Mouse (Mus musculus): Measurements from ENCODE around the gene Rnf220. TPM values are rescaled to one million over a fixed set of nuclear protein-coding genes. Genes with fewer than 3 reads are reported as not detected.

Rnf220 gene
- polyA plus RNA-seq, 1 experiment from 2014 or later = 76.1 TPM

DNA sequence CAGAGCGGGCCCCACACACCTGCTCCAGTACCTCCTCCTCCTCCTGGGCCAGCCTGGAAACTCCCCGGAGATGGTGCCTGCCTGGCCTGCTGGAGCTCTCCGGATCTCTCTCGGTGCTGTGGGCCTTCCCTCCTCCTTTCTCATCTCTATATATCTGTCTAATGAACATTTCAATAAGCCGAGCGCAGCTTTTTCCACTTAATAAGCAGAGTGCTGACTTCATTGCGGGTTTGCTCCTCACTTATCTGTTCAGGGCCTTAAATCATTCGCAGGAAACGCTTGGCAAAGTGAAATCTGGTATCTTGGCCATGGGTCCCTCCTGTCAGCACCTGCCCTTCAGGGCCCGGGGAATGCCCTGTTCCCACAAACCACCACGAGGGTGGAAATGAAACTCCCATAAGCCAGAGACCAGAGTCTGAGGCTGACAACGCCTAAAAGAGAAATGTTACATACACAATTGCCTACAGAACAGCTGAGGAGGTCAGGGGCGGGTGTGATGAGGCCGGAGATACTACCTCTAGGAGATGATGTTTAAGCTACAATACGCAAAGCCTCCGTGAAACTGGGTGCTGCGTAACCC, 137.0 kb downstream of the Rnf220 start:
- no peak for DNase-seq (ENCODE audit: low spot score)
- no peaks in the 10 kb centered on the region for H3K9me3 ChIP-seq
- no peak overlapping the region for H3K4me3 ChIP-seq
- 66% methylated on average over 17 of the region's 17 CpGs for WGBS
- no peak overlapping the region for H3K27ac ChIP-seq
- peaks cover 93% of the 10 kb centered on the region for H3K27me3 ChIP-seq (ENCODE audit: insufficient read depth, poor library complexity, severe bottlenecking)
- peaks cover 28% of the 10 kb centered on the region for H3K4me1 ChIP-seq
- no peaks in the 10 kb centered on the region for H3K36me3 ChIP-seq

DNA sequence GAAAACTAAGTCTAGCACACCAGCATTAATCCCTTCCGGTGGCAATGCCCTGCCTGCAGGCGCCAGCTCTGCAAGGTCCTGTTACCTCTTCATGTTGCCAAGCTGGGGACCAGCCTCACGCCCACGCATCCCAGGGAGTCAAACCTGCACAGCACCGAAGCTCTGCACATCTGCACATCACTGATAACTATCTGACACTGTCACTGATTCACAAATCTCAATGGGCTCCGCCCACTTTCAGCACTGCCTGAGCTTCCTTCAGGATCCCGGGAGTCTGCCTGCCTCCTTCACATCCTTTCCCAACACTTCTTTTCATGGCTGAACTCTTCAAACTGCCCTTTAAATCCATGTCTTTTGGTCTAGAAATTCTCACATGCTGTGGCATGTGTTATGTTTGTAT, 138.9 kb downstream of the Rnf220 start:
- WGBS = 56% methylated on average over 7 of the region's 7 CpGs
- no peak overlapping the region for H3K4me3 ChIP-seq
- no peak for DNase-seq (ENCODE audit: low spot score)
- peaks cover 82% of the 10 kb centered on the region for H3K27me3 ChIP-seq (ENCODE audit: insufficient read depth, poor library complexity, severe bottlenecking)
- no peaks in the 10 kb centered on the region for H3K36me3 ChIP-seq
- peaks cover 39% of the 10 kb centered on the region for H3K4me1 ChIP-seq
- no peaks in the 10 kb centered on the region for H3K9me3 ChIP-seq
- H3K27ac ChIP-seq = no peak overlapping the region

DNA sequence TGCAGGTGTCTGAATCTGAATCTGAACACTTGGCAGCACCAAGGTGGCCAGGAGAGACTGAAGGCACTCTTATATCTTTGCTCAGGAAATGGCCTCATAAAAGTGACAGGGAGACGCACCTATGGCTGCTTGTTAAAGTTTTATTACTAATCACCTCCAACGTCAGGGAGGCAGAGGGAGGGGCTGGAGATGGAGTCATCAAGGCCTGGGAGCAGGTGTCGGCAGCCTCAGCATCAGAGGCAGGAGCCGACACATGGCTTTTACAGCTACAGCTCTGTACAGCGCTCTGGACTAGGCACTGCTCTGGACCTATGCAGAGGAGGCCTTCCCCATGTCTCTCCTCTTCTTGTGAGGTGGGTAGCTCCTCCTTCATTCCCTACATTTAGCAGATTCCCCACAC, 139.7 kb downstream of the Rnf220 start:
- DNase-seq (ENCODE audit: low spot score) = no peak
- Histone ChIP-seq H3K27ac (no peak overlapping the region), H3K4me1 (peaks cover 45% of the 10 kb centered on the region), H3K4me3 (no peak overlapping the region), H3K9me3 (no peaks in the 10 kb centered on the region), H3K27me3 (ENCODE audit: insufficient read depth, poor library complexity, severe bottlenecking) (peaks cover 79% of the 10 kb centered on the region), H3K36me3 (no peaks in the 10 kb centered on the region)
- WGBS = 73% methylated on average over 5 of the region's 5 CpGs

DNA sequence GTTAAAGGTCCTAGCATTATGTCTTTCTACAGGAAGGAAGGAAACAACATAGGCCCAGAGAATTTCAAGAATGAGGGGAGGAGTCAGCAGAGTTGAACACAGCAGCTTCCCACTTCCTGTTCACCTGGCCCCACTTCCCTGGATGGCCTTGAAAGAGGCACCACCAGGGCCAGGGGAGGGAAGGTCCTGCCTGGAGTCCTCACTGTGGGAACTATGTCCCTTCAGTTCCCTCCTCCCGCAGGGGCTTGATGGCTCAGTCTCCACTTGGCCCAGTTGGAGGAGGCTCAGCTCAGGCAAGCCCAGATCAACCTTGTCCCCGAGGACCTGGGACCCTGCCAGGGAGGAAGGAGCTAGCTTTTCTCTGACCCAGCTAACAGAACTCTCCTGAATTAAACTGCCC, 140.6 kb downstream of the Rnf220 start:
- H3K4me1 ChIP-seq = peaks cover 40% of the 10 kb centered on the region
- WGBS = 59% methylated on average over 2 of the region's 2 CpGs
- no peaks in the 10 kb centered on the region for H3K9me3 ChIP-seq
- H3K27me3 ChIP-seq (ENCODE audit: insufficient read depth, poor library complexity, severe bottlenecking) = peaks cover 82% of the 10 kb centered on the region
- no peak overlapping the region; the same call in 1 of the 2 replicates for H3K27ac ChIP-seq
- H3K36me3 ChIP-seq = no peaks in the 10 kb centered on the region
- DNase-seq (ENCODE audit: low spot score) = no peak
- no peak overlapping the region for H3K4me3 ChIP-seq

DNA sequence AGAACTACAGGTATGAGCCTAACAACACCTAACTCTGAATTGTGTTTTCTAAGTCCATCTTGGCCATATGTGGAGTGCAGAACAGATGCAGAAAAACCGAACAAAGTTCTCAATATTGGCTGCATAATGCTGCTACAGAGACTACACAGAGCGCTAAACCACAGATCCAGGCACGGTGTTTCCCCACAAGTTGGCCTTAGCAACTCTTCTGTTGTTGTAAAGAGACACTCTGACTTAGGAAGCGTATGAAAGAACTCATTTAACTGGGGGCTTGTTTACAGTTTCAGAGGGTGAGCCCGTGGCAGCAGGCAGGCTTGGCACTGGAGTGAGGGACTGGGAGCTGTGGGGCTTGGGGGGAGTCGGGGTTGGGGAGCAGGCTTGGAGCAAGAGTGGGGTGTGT, 142.2 kb downstream of the Rnf220 start:
- Histone ChIP-seq H3K36me3 (no peaks in the 10 kb centered on the region), H3K27me3 (ENCODE audit: insufficient read depth, poor library complexity, severe bottlenecking) (peaks cover 71% of the 10 kb centered on the region), H3K4me1 (peaks cover 32% of the 10 kb centered on the region), H3K4me3 (no peak overlapping the region), H3K27ac (no peak overlapping the region), H3K9me3 (no peaks in the 10 kb centered on the region)
- DNase-seq (ENCODE audit: low spot score) = no peak
- WGBS = 76% methylated on average over 6 of the region's 6 CpGs

DNA sequence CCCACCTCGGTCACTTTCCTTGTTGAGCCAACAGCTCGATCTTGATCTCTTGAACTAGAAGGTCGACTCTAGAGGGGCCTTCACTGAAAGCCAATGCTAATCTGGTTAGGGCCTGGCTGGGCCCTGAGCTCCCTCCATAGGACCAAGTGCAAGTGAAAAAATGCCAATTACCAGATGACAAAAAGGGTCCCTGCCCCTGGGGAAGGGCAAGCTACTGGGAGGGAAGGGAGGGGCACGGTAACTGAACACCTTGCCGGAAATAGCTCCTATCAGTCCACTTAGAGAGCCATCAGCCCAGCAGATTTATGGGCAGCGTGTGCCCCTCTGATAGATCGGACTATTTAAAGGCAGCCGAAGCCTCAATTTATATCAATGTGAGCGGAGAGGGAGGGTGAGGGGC, 143.9 kb downstream of the Rnf220 start:
- Histone ChIP-seq H3K4me1 (peaks cover 33% of the 10 kb centered on the region), H3K36me3 (no peaks in the 10 kb centered on the region), H3K4me3 (no peak overlapping the region), H3K9me3 (no peaks in the 10 kb centered on the region), H3K27ac (no peak overlapping the region), H3K27me3 (ENCODE audit: insufficient read depth, poor library complexity, severe bottlenecking) (peaks cover 60% of the 10 kb centered on the region)
- WGBS = 39% methylated on average over 9 of the region's 9 CpGs
- DNase-seq (ENCODE audit: low spot score) = no peak

DNA sequence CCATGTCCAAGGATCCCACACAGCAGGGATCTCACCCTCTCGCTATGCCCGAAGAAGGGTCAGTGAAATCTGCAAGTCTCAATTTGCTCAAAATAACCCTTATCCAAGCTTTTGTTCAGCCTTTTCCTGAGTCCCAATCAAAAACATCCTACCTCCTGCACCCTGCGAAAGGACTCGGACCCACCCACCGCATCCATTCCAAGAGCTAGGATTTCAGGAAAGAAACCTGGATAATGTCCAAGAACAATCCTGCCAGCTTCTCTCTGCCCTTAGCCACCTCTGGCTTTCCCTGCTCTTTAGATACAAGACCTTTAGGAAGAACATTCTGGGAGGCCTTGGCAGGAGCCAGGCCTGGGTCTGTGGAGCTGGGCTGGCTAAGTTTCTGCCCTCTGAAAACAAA, 144.8 kb downstream of the Rnf220 start:
- WGBS = 74% methylated on average over 5 of the region's 5 CpGs
- Histone ChIP-seq H3K27me3 (ENCODE audit: insufficient read depth, poor library complexity, severe bottlenecking) (peaks cover 51% of the 10 kb centered on the region), H3K4me1 (peaks cover 33% of the 10 kb centered on the region), H3K27ac (no peak overlapping the region), H3K9me3 (no peaks in the 10 kb centered on the region), H3K4me3 (no peak overlapping the region), H3K36me3 (no peaks in the 10 kb centered on the region)
- no peak for DNase-seq (ENCODE audit: low spot score)

DNA sequence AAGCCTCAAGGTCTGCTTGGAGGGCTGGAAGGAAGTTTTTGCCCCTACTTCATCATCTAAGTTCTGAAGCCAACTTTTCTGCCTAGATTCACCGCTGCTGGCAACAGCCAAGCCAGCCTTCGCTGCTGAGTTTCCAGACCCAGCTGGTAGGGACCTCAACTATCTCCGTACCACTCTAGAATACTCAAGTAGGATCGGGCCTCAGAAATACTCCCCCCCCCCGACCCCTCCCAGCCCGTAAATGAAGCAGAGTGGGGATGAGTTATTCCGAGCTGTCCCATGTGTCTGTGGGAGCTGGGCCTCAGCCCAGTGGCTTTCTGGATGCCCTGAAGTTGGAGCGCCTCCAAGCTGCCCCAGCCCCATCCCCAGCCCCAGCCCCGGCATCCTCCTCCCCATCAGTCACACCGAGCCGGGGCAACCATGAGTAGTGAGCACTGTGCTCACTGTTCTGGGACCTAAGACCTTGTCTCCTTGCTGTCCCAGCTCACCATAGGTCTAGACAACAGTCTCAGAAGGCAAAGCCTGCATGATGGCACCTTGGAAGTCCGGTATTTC, 146.6 kb downstream of the Rnf220 start:
- DNase-seq (ENCODE audit: low spot score) = no peak
- Histone ChIP-seq H3K27me3 (ENCODE audit: insufficient read depth, poor library complexity, severe bottlenecking) (peaks cover 40% of the 10 kb centered on the region), H3K36me3 (no peaks in the 10 kb centered on the region), H3K27ac (no peak overlapping the region), H3K4me1 (peaks cover 26% of the 10 kb centered on the region), H3K4me3 (no peak overlapping the region), H3K9me3 (no peaks in the 10 kb centered on the region)
- WGBS = 75% methylated on average over 12 of the region's 12 CpGs

DNA sequence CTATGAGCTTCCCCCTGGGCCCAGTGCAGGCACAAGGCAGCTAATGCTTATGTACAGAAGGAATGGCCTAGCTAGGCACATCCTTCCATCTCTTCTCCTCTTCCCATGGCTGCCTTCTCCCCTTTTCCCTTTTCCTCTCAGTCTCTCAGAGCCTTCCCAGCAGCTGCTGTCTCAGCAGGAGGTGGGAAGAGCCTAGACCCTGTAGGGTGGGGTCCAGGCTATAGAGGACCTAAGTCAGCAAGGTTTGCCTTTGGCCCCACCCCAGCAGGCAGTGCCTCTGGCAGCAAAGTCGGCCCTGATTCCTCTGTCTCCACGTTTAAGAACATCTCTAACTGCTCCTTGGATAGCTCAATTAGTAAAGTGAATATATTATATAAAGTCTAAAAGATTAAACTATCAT, 147.5 kb downstream of the Rnf220 start:
- Histone ChIP-seq H3K36me3 (no peaks in the 10 kb centered on the region), H3K9me3 (no peaks in the 10 kb centered on the region), H3K4me3 (no peak overlapping the region), H3K27me3 (ENCODE audit: insufficient read depth, poor library complexity, severe bottlenecking) (peaks cover 39% of the 10 kb centered on the region), H3K4me1 (peaks cover 26% of the 10 kb centered on the region), H3K27ac (no peak overlapping the region)
- no peak for DNase-seq (ENCODE audit: low spot score)
- 32% methylated on average over 2 of the region's 2 CpGs for WGBS

DNA sequence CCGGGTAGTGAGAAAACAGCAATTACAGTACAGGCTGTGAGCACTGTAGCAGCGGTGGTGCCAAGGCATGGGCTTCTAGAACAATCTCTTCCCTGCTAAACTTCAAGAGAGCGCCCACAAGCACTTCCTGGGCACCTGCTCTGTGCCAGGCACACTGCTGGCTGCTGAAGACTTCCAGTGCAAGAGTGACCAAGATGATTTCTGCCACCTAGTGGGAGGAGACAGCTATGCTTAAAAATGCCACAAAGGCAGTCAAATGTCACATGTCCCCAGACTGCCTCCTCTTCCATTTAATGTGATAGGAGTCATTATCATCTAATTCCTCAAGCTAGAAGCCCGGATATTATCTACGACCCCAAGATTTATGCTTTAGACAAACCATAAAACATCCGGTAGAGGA, 150.8 kb downstream of the Rnf220 start:
- no peaks in the 10 kb centered on the region for H3K9me3 ChIP-seq
- no peak overlapping the region for H3K27ac ChIP-seq
- peaks cover 45% of the 10 kb centered on the region for H3K27me3 ChIP-seq (ENCODE audit: insufficient read depth, poor library complexity, severe bottlenecking)
- 60% methylated on average over 6 of the region's 6 CpGs for WGBS
- H3K36me3 ChIP-seq = no peaks in the 10 kb centered on the region
- no peak overlapping the region for H3K4me3 ChIP-seq
- no peak for DNase-seq (ENCODE audit: low spot score)
- H3K4me1 ChIP-seq = peaks cover 15% of the 10 kb centered on the region

DNA sequence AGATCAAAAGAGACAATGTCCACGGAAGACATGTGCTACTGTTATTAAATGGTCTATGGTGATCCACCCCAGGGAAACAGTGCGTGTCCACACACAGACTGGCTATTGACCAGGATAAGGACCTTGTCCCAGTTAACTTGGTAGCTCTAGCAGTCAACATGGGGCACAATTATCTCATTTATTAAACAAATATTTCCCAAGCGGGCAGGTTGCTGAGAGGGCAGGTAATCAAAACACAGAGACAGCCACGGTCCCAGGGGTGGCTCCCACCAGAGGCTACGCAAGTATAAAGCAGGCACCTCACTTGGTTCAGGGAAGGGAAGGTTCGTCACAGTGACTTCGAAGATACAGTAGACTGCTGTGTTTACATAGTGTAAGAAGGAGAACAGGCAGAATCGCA, 153.5 kb downstream of the Rnf220 start:
- no peaks in the 10 kb centered on the region for H3K9me3 ChIP-seq
- H3K36me3 ChIP-seq = no peaks in the 10 kb centered on the region
- 69% methylated on average over 8 of the region's 8 CpGs for WGBS
- H3K4me1 ChIP-seq = peaks cover 8% of the 10 kb centered on the region
- H3K27me3 ChIP-seq (ENCODE audit: insufficient read depth, poor library complexity, severe bottlenecking) = peaks cover 34% of the 10 kb centered on the region
- no peak overlapping the region for H3K4me3 ChIP-seq
- H3K27ac ChIP-seq = no peak overlapping the region
- no peak for DNase-seq (ENCODE audit: low spot score)

DNA sequence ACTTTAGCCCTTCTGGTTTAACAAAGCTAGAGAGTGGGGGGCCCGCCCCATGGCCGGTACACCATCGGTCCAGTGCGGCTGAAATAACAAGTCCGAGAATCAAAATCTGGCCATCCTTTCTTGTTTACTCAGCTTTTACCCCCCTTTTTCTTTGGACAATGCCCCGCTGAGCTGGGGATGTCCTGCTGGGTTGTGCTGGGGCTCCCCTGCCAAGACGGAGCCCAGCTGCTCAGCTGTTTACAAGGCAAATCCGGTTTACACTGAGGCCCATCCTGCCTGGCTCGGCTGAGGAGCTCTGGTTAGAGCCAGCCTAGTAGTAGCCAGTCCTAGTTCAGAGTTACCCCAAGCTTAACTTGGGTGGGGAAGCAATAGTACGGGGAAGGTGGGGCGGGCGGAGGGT, 154.1 kb downstream of the Rnf220 start:
- no peaks in the 10 kb centered on the region for H3K9me3 ChIP-seq
- H3K27me3 ChIP-seq (ENCODE audit: insufficient read depth, poor library complexity, severe bottlenecking) = peaks cover 34% of the 10 kb centered on the region
- H3K4me3 ChIP-seq = no peak overlapping the region
- no peak overlapping the region; the same call in 1 of the 2 replicates for H3K27ac ChIP-seq
- no peaks in the 10 kb centered on the region for H3K36me3 ChIP-seq
- no peak for DNase-seq (ENCODE audit: low spot score)
- H3K4me1 ChIP-seq = peaks cover 8% of the 10 kb centered on the region
- 44% methylated on average over 12 of the region's 12 CpGs for WGBS

DNA sequence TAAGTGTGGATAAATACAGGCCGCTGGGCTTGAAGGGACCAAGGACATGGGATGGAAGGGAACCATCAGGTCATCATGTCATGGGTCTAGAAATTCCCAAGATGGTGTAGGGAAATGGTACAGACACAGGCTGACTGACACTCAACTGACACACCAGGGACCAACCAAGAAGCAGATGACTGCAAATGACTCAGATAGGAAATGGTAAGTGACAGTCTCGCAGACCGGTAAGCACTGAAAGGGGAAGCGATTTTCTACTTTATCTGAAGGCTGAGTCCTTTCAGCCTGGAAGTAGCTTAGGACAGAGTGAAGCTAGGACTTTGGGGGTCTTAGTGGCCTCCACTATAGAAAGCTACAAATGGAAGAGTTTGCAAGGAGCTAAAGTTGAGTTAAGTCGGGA, 155.6 kb downstream of the Rnf220 start:
- Histone ChIP-seq H3K4me3 (no peak overlapping the region), H3K4me1 (peaks cover 8% of the 10 kb centered on the region), H3K27me3 (ENCODE audit: insufficient read depth, poor library complexity, severe bottlenecking) (peaks cover 34% of the 10 kb centered on the region), H3K36me3 (no peaks in the 10 kb centered on the region), H3K27ac (no peak overlapping the region), H3K9me3 (no peaks in the 10 kb centered on the region)
- DNase-seq (ENCODE audit: low spot score) = no peak
- WGBS = 83% methylated on average over 5 of the region's 5 CpGs

DNA sequence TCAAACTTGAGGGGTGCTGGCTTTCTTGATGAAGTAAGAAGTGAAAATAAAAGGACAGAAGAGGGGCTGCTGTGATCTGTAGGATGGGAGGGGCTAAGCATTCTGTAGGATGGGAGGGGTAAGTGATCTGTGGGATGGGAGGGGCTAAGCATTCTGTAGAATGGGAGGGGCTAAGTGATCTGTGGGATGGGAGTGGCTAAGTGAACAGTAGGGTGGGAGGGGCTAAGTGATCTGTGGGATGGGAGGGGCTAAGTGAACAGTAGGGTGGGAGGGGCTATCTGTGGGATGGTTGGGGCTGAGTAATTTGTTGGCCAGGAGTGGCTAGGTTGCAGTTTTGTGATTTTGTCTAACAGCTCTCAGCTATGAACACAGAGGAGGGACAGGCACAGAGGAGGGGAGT, 157.1 kb downstream of the Rnf220 start:
- Histone ChIP-seq H3K4me1 (peaks cover 8% of the 10 kb centered on the region), H3K27ac (no peak overlapping the region), H3K4me3 (no peak overlapping the region), H3K36me3 (no peaks in the 10 kb centered on the region), H3K9me3 (no peaks in the 10 kb centered on the region), H3K27me3 (ENCODE audit: insufficient read depth, poor library complexity, severe bottlenecking) (peaks cover 22% of the 10 kb centered on the region)
- DNase-seq (ENCODE audit: low spot score) = no peak

All from heart, embryonic 10.5 days (tissue).